Mouse (Mus musculus): ENCODE data around the gene Gm9903. TPM values are rescaled to one million over a fixed set of nuclear protein-coding genes. Genes with fewer than 3 reads are reported as not detected.

Gene Gm9903
- total RNA-seq (2021), result 1 to 10 TPM in 1 of 2 experiments, under 1 TPM in 1; 0.59 to 1.4 TPM

- DNase-seq (ENCODE audit: extremely low spot score in 1 of 2, low spot score in 1 of 2), result peak; percentile 100
Observed at GRCm38 (mm10) chr5:33629301-33629987, at the start of gene Gm9903, which contains the start of gene Fam53a. Gene Gm9903 (plus strand): TSS chr5:33629925. Gene Fam53a (minus strand): TSS chr5:33629635.

DNA sequence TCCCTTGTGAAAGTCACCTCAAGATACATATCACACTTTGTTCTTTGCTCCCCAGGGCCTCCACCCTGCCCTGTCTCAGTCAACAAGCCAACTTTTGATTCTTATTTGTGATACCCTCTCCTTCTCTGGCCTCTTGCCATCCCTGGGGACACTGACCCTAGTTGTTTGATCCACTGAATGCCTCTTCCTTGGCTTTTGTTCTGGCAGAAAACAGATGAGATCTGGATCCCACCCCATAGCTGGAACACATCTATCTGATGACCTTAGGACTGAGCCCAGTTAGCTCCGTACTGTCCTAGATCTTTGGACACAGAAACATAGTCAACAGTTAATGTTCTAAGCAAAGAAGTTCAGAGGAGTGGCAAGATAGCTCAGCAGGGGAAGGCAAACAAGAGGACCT is 49.4 kb upstream of the Gm9903 start:
- no peak for DNase-seq (ENCODE audit: extremely low spot score in 1 of 2, low spot score in 1 of 2)

- no peak for DNase-seq (ENCODE audit: extremely low spot score in 1 of 2, low spot score in 1 of 2)
Observed at GRCm38 (mm10) chr5:33587498-33588058, 42.1 kb upstream of the Gm9903 start.

DNA sequence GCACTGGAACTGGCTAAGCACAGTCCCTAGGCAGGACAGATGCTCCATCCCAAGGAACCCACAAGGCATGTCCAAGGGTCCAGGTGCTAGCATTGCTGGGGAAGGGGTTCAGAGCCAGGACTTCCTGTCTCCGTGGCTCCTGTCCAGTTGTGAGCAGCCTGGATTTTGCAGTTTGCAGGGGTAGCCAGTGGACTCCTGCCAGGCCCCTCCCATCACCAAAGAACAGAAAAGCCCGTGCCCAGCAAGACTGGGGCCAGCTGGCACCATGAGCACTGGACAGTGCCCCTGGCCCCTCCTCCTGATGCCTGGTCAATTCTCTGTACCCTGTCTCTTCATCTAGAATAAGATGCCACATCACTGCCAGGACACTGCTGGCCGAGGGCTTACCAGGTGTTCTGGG is 41.7 kb upstream of the Gm9903 start:
- no peak for DNase-seq (ENCODE audit: extremely low spot score in 1 of 2, low spot score in 1 of 2)

GRCm38 (mm10) chr5:33589221-33589888 is 40.4 kb upstream of the Gm9903 start:
- peak; percentile 70 to 80 for DNase-seq (ENCODE audit: extremely low spot score in 1 of 2, low spot score in 1 of 2)

GRCm38 (mm10) chr5:33593620-33594019 is 36.1 kb upstream of the Gm9903 start:
- DNase-seq (ENCODE audit: extremely low spot score in 1 of 2, low spot score in 1 of 2), result no peak

DNA sequence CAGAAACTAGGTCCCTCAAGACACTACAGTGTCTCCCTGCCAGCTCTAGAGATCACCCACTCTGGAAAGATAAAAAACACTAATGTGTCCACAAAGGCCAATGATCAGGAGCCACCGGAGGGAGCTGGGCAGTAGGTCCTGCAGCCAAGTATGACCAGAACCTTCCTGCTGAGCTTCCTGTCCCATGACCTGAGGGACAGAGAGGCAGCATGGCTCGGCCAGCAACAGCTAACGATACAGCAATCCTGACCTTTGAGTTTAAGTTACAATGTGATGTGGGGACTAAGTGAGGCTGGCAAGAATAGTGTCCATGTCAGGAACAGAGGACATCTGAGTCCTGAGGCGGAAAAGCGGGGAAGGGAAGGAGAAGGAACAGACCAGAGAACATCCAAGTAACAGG is 24.4 kb upstream of the Gm9903 start:
- no peak for DNase-seq (ENCODE audit: extremely low spot score in 1 of 2, low spot score in 1 of 2)

DNA sequence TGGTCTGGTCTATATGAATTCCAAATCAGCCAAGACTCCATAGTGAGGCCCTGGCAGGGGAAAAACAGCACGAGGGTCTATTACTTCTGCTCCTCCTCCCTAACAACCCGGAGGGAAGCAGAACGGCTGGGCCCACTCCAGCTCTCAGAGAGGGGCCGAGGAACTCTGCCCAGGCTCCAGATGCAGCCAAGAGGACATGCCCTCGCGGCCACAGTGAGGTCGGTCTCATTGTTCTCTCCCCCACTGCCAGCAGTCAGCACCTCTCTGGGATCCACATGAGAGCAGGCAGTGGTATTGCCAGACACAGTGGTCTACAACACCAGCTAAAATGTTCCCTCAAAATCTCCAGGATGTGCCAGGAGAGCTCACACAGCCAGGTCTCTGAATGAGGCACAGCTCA is 23.1 kb upstream of the Gm9903 start:
- DNase-seq (ENCODE audit: extremely low spot score in 1 of 2, low spot score in 1 of 2), result no peak

DNA sequence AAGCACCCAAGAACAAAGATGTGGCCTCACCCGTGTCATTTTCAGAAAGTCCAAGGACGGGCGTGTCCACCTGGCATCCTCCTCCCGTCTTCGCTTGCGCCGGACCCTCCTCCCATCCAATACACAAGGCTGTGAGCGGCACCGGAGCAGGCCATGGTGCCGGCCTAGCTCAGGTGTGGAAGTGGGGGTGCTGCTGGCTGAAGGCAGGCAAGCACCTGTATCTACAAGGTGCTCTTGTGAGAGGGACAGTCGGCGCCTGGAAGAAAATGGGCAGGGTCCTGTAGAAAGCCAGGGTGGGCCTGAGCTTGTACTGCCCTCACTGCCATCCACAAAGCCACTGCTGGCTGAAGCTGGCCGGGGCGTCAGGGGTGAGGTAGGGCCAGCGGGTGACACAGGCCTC is 22.3 kb upstream of the Gm9903 start:
- DNase-seq (ENCODE audit: extremely low spot score in 1 of 2, low spot score in 1 of 2), result no peak

- DNase-seq (ENCODE audit: extremely low spot score in 1 of 2, low spot score in 1 of 2), result no peak
Observed at GRCm38 (mm10) chr5:33609226-33609625, 20.5 kb upstream of the Gm9903 start.

DNA sequence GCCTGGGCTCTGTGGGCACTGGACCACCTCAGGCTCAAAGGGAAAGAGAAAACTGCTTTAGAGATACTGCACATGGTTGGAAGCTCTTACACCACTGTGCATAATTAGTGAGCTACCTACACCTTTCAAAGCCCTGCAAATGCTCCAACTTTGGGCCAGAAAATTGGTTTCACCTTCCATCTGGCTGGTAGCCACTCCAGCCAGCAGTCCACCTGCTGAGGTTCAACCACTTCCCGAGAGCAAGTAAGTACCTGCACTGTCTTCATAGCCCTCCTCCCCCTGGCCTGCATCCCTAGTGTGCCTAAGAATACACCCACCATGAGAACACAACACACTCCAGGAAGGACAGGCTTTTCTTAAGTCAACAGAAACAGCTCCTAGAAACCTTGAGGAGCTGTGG is 17.9 kb upstream of the Gm9903 start:
- DNase-seq (ENCODE audit: extremely low spot score in 1 of 2, low spot score in 1 of 2), result no peak

DNA sequence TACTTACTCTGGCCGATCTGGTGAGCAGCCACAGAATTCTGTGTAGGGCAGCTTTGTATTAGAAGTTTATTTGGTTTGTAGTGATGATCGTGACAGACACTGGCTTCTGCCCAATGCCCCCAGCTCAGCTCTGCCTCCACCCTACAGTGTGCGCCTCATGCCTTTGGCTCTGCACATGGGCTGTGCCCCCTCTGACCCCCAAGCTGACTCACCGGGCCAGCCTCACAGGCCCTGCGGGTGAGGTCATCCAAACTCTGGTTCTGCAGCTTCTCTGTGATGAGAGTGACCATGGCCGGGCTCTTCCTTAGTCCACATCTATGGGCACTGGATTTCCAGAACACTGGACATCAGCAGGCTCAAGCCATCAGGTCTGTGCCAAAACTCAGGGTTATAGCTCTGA is 15.3 kb upstream of the Gm9903 start:
- no peak for DNase-seq (ENCODE audit: extremely low spot score in 1 of 2, low spot score in 1 of 2)

- no peak for DNase-seq (ENCODE audit: extremely low spot score in 1 of 2, low spot score in 1 of 2)
Observed at GRCm38 (mm10) chr5:33622671-33623070, 7.1 kb upstream of the Gm9903 start.

DNA sequence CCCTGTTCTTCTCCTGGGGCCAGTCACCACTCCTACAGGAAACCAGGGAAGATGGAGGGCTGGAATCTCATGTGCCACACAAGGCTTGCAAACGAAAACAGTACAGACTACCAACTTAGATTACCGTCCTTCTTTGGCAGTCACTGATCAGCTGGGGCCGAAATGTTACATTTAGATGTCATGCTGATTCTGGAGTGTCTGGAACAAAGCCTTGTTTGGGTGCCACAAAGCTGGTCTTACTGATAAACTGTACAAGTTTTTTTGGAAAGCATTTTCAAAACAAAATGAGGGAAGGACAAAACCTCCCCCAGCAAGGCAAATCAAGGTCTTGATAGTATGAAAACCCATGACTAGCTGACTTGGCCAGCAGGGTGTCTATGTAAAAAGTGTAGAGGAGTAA is 6.0 kb upstream of the Gm9903 start:
- no peak for DNase-seq (ENCODE audit: extremely low spot score in 1 of 2, low spot score in 1 of 2)

- DNase-seq (ENCODE audit: extremely low spot score in 1 of 2, low spot score in 1 of 2), result no peak
Observed at GRCm38 (mm10) chr5:33627968-33628367, 1.8 kb upstream of the Gm9903 start.

DNA sequence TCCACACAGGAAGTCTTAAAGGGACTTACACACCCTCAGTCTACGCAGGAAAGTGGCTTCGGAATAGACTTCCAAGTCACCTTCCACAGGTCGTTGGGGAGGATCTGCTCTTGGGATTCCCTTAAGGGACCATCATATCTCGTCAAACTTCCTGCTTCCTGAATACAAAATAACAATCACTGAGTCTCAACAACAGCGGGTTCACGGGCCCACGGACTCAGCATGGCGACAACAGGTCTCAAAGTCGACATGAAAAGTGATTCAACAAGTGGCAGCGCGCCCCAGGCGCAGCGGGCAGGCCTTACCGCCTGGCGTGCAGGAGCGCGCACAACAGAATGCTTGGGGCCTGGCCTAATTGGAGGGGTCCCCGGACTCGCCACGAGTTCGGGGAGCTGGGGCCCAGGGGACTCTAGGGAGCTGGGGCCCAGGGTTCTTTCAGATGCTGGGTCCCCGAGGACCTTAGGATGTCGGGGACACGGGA is 865 bp upstream of the Gm9903 start:
- DNase-seq (ENCODE audit: extremely low spot score in 1 of 2, low spot score in 1 of 2), result peak in 1 of 2 experiments; percentile 30

DNA sequence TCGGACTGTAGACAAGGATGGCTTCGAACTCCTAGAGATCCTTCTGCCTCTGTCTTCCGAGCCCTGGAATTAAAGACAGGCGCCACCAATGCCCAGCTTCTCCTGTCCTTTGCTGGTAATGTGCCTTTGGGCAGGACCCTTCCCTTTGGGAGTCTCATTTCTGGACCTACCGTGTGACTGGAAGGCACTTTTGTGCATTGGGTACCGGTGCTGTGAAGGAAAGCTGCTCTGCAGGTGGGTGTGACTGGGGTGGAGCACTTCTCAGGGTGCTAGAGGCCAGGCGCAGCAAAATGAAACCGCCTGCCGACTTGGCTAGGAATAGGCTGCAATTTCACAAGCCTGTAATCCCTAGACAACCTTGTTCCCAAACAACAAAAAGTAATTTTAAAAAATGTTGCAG is 336 bp downstream of the Gm9903 start:
- no peak for DNase-seq (ENCODE audit: extremely low spot score in 1 of 2, low spot score in 1 of 2)

GRCm38 (mm10) chr5:33630615-33631014 is 890 bp downstream of the Gm9903 start:
- no peak for DNase-seq (ENCODE audit: extremely low spot score in 1 of 2, low spot score in 1 of 2)

GRCm38 (mm10) chr5:33632526-33632925 is 2.8 kb downstream of the Gm9903 start:
- no peak for DNase-seq (ENCODE audit: extremely low spot score in 1 of 2, low spot score in 1 of 2)

- DNase-seq (ENCODE audit: extremely low spot score in 1 of 2, low spot score in 1 of 2), result no peak
Observed at GRCm38 (mm10) chr5:33635361-33635760, 5.6 kb downstream of the Gm9903 start.

- no peak for DNase-seq (ENCODE audit: extremely low spot score in 1 of 2, low spot score in 1 of 2)
Observed at GRCm38 (mm10) chr5:33637606-33638350, 8.1 kb downstream of the Gm9903 start.
